Mouse (Mus musculus) adrenal gland (tissue): ENCODE results near the gene Olfr872.
"Not testable (repeated sequence)": the region's sequence is repeated elsewhere in the genome, so short reads cannot be mapped to it uniquely, and the experiment has no call there.

Source experiments
- intact Hi-C: fragments of 180-260 bp; cut with DNase I; formaldehyde crosslinking; loops from one replicate; pipeline ENCODE4 v1.15.1; 2025
- long read RNA-seq, 2 experiments: library from polyadenylated mRNA; unstranded; transcript quantifications; one replicate each; pipeline ENCODE4 v2.0.0; 2020; ENCODE audit warnings: borderline replicate concordance in 1 of 2; ENCODE audit not compliant: insufficient replicate concordance in 1 of 2

The Olfr872 gene
- long read RNA-seq, experiment 1 = 0 reads
- long read RNA-seq, experiment 2 = 0 reads

- intact Hi-C loops = no loop called here
These were observed at the start of gene Olfr872 for GRCm38 (mm10) chr9:20236819-20237218. Gene Olfr872 (plus strand): TSS chr9:20237119.

- intact Hi-C loops = no loop called here
These were observed 34.8 kb upstream of the Olfr872 start for GRCm38 (mm10) chr9:20202131-20202530.

GRCm38 (mm10) chr9:20203413-20203984, 33.4 kb upstream of the Olfr872 start:
- intact Hi-C loops = not testable (repeated sequence)

- intact Hi-C loops = no loop called here
These were observed 26.1 kb upstream of the Olfr872 start for GRCm38 (mm10) chr9:20210812-20211211.

- intact Hi-C loops = no loop called here
These were observed 25.4 kb upstream of the Olfr872 start for GRCm38 (mm10) chr9:20211477-20211876.

GRCm38 (mm10) chr9:20211907-20212306, 25.0 kb upstream of the Olfr872 start, which contains the start of gene Olfr871:
Gene Olfr871 (plus strand): TSS chr9:20212207.
- intact Hi-C loops = no loop called here

- intact Hi-C loops = no loop called here
These were observed 459 bp downstream of the Olfr872 start for GRCm38 (mm10) chr9:20237378-20237777.

- intact Hi-C loops = no loop called here
These were observed 45.1 kb downstream of the Olfr872 start, which contains the start of gene Olfr39 for GRCm38 (mm10) chr9:20282051-20282450. Gene Olfr39 (plus strand): TSS chr9:20282351.

GRCm38 (mm10) chr9:20295562-20295961, 58.6 kb downstream of the Olfr872 start:
- intact Hi-C loops = not testable (repeated sequence)

GRCm38 (mm10) chr9:20298232-20298631, 61.3 kb downstream of the Olfr872 start, which contains the start of gene Olfr873:
Gene Olfr873 (plus strand): TSS chr9:20298532.
- intact Hi-C loops = no loop called here
